Mouse (Mus musculus) heart, embryonic 12.5 days (tissue): ENCODE results near the gene Napsa. TPM values are rescaled to one million over a fixed set of nuclear protein-coding genes. Genes with fewer than 3 reads are reported as not detected.
A peak's percentile ranks its signal among the peaks of the same experiment; 100 is the strongest.

Source experiments
- ATAC-seq: fragments of 200-750 bp; cut with Nextera tagmentation; 2 replicates; pipeline ENCODE4 v1.8.0; 2017; ENCODE audit warnings: moderate TSS enrichment, moderate library complexity; ENCODE audit not compliant: insufficient number of reproducible peaks, low FRiP score
- H3K27ac ChIP-seq: fragments of 300-500 bp; sonication (generic); 2 replicates; pipeline ENCODE4 v1.5.1; 2016; ENCODE audit warnings: mild to moderate bottlenecking, moderate library complexity; ENCODE audit not compliant: poor library complexity, severe bottlenecking
- H3K27me3 ChIP-seq: fragments of 300-500 bp; sonication (generic); replicated peaks from 2 replicates; pipeline ENCODE4 v1.6.1; 2016; ENCODE audit warnings: mild to moderate bottlenecking, moderate library complexity
- H3K36me3 ChIP-seq: fragments of 300-500 bp; sonication (generic); 2 replicates; pipeline ENCODE4 v1.6.1; 2016; ENCODE audit warnings: mild to moderate bottlenecking, moderate library complexity
- H3K4me1 ChIP-seq: fragments of 300-500 bp; sonication (generic); replicated peaks from 2 replicates; pipeline ENCODE4 v1.6.1; 2016; ENCODE audit warnings: mild to moderate bottlenecking
- H3K4me2 ChIP-seq: fragments of 300-500 bp; sonication (generic); 2 replicates; pipeline ENCODE4 v1.6.1; 2016; ENCODE audit warnings: mild to moderate bottlenecking, moderate library complexity
- H3K4me3 ChIP-seq: fragments of 300-500 bp; sonication (generic); 2 replicates; pipeline ENCODE4 v1.5.1; 2016; ENCODE audit warnings: mild to moderate bottlenecking
- H3K9ac ChIP-seq: fragments of 300-500 bp; sonication (generic); 2 replicates; pipeline ENCODE4 v1.6.1; 2016; ENCODE audit warnings: mild to moderate bottlenecking, moderate library complexity
- H3K9me3 ChIP-seq: fragments of 300-500 bp; sonication (generic); replicated peaks from 2 replicates; pipeline ENCODE4 v1.6.1; 2016; ENCODE audit warnings: mild to moderate bottlenecking, moderate library complexity
- WGBS: fragments of 180-500 bp; shearing (Covaris S2); methylation state at CpG from one replicate; pipeline ENCODE4 v1.1.7; 2016; 5-methylcytosine and 5-hydroxymethylcytosine counted together
- polyA plus RNA-seq: library from polyadenylated mRNA; unstranded; fragments of >200 nt; fragmentation: Nextera tagmentation; extraction: Ambion mirVana; gene quantifications from 2 replicates; pipeline ENCODE4 v1.2.1, GENCODE M21; 2016

Napsa gene
- polyA plus RNA-seq, 1 experiment from 2014 or later, result not detected

DNA sequence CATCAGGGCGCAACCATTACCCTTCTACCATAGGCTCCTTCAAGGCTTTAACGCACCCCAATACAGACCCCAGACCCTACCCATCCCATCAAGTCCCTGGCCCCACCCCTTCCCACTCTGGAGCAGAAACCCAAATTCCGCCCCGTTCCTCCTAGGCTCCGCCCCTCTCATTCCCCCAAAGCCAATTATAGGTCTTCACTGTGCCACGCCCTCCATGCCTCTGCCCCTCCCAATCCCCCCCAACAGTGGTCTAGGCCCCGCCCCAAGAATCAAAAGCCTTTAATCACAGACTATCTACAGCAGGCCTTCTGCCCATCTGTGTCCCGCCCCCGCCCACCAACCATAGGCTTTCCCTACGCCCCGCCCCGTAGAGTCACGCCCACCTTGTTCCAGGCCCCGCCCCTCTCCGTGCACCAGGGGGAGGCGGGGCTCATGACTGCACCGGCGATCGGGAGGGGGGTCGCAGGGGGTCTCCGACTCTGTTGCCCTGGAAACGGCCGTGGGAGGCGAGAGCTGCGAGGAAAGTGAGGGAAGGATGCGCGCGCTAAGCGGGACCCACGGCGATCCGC is 18.9 kb upstream of the Napsa start:
- peaks cover 5% of the 10 kb centered on the region; the same call in 1 of the 2 replicates for H3K27me3 ChIP-seq
- H3K4me3 ChIP-seq, result peak overlapping the region; percentile 99
- no peaks in the 10 kb centered on the region for H3K9me3 ChIP-seq
- ATAC-seq, result peak; percentile 88
- H3K4me2 ChIP-seq, result peak overlapping the region; percentile 74
- H3K4me1 ChIP-seq, result peaks cover 13% of the 10 kb centered on the region
- peaks cover 33% of the 10 kb centered on the region for H3K36me3 ChIP-seq
- peak overlapping the region; percentile 82 for H3K9ac ChIP-seq
- peak overlapping the region; percentile 96 for H3K27ac ChIP-seq
- WGBS, result under 1% methylated on average over 31 of the region's 32 CpGs

DNA sequence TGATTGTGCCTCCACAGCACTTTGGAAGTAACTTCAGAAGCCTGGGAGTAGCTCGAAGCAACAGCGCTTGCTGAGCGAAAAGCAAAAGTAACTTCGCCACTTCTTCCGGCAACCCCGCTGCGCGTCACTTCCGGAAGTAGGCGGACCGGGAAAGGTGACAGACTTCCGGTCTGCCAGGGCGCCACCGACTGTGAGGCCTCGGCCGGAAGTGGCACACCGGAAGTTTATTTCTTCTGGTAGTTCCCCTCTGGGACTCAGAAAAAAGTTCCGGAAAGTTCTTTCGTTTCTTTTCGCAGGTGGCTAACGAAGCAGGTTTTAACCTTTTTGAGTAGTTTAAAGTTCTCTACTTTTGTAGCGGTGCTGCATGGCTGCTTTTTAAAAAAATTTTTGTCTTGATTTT is 18.4 kb upstream of the Napsa start, which contains the start of gene Nr1h2:
Gene Nr1h2 (minus strand): TSS at position 126 of the 400 bp plus-strand sequence.
- Histone ChIP-seq H3K4me2 (peak within 1 kb of the TSS; percentile 74), H3K9ac (peak within 1 kb of the TSS; percentile 82), H3K4me3 (peak within 1 kb of the TSS; percentile 99), H3K36me3 (peaks cover 33% of the 10 kb centered on the region), H3K27me3 (peaks cover 5% of the 10 kb centered on the region; the same call in 1 of the 2 replicates), H3K4me1 (peaks cover 13% of the 10 kb centered on the region), H3K9me3 (no peaks in the 10 kb centered on the region), H3K27ac (peak within 1 kb of the TSS; percentile 96)
- 0% methylated on average over 22 of the region's 22 CpGs for WGBS
- ATAC-seq, result peak; percentile 87

DNA sequence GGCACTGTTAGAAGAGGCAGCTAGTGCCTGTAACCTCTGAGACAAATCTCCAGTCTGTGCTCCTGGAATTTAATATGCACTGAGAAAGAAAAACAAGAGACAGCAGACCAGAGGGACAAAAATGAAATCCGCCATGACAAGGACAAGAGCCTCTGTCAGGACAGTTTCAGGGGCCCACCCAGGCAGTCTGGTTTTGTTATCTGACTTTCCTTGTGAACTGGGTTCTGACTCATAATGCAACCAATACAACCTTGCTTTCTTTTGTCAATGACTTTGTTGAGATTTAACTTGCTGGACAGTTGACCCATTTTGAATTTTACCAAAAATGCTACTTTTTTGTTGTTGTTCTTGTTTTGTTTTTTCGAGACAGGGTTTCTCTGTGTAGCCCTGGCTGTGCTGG is 14.6 kb upstream of the Napsa start:
- no peaks in the 10 kb centered on the region for H3K36me3 ChIP-seq
- H3K27ac ChIP-seq, result no peak overlapping the region
- no peak overlapping the region for H3K4me3 ChIP-seq
- H3K4me1 ChIP-seq, result peaks cover 11% of the 10 kb centered on the region
- ATAC-seq, result no peak
- peak overlapping the region; percentile 51 for H3K9ac ChIP-seq
- H3K27me3 ChIP-seq, result peaks cover 15% of the 10 kb centered on the region; the same call in 1 of the 2 replicates
- H3K4me2 ChIP-seq, result no peak overlapping the region
- H3K9me3 ChIP-seq, result no peaks in the 10 kb centered on the region
- WGBS, result 58% methylated on average over 2 of the region's 2 CpGs

DNA sequence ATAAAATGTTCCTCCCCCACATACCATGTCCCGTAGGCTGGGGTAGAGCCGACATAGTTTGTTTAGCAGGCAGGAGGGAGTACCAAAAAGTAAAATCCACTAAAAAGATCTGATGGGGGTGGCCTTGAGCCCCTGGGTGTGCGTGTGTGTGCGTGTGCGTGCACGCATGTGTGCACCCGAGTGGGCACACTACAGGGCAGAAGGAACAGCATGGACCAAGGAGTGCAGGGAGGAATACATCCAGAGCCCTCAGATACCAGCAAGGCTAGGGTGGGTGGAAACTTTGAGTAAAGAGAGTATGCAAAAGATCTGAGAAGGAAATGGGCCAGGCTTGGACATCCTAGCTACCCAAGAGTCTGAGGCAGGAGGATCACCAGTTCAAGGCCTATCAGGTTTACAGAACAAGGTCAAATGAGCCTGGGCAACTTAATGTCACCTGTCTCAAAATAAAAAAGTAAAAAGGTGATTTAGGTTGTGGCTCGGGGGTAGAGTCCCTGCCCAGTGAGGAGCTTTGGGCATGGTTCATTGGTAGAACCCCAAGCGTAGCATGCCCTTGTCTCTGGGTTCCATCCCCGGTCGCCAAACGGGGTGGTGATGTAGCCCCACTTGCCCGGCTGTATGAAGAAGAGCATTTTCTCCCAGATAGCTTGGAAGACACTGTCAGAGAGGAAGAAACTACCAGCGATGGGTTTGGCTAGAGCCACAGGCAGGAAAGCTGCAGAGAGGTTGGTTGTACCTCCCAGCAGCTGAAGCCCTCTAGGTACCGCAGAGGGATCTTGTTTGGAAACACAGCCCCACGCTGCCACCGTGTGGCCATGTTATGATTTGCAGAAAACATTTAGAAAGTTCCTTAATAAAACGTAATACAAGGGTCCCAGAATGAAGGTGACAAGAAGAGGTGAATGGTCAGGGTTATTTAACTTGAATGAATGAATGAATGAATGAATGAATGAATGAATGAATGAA is 11.5 kb upstream of the Napsa start:
- ATAC-seq, result no peak; the same call in 1 of the 2 replicates
- no peaks in the 10 kb centered on the region for H3K4me1 ChIP-seq
- H3K4me2 ChIP-seq, result no peak overlapping the region
- H3K27ac ChIP-seq, result no peak overlapping the region
- H3K9me3 ChIP-seq, result no peaks in the 10 kb centered on the region
- peaks cover 19% of the 10 kb centered on the region for H3K27me3 ChIP-seq
- 48% methylated on average over 18 of the region's 18 CpGs for WGBS
- H3K4me3 ChIP-seq, result no peak overlapping the region
- no peak overlapping the region for H3K9ac ChIP-seq
- no peaks in the 10 kb centered on the region for H3K36me3 ChIP-seq

DNA sequence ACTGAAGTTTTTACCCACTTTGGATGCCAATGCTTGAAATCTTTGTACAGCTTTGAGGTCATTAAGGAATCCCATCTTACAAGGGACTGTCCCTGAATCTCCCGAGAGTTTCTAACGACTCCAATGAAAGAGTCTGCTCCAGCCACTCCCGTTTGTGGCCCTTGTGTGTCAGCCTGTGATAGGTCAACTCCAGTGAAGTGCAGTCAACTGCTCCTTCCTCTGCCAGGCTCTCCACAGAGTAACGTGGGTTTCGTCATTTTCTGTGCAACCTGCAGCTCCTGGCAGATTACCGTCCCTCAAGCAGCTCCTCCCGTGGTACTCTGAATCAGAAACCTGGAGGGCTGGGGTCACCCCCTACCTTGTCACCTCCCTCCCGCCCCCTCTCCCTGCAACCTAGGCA is 8.9 kb upstream of the Napsa start:
- no peak overlapping the region for H3K4me2 ChIP-seq
- no peak overlapping the region for H3K27ac ChIP-seq
- H3K4me3 ChIP-seq, result no peak overlapping the region
- H3K27me3 ChIP-seq, result peaks cover 19% of the 10 kb centered on the region
- H3K36me3 ChIP-seq, result no peaks in the 10 kb centered on the region
- whole genome bisulfite sequencing, result 40% methylated on average over 8 of the region's 8 CpGs
- no peaks in the 10 kb centered on the region for H3K9me3 ChIP-seq
- no peak overlapping the region for H3K9ac ChIP-seq
- no peak for ATAC-seq
- no peaks in the 10 kb centered on the region for H3K4me1 ChIP-seq

DNA sequence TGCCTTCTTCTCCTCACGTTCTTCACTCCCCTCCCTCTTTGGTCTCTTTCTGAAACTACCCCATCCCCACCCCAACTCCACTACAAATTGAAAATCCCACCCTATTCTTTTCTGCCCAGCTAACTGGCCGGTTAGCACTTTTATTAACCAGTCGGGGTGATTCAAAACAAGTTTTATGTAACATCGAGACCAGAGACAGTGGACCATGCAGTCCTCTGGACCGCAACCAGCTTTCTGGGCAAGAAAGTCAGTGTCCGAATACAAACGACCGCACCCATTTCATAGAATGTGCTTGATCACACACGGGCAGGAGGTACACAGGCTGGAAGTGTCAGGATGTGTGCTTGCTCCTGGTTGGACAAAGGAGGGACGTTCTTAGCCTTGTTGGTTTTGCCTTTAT is 7.7 kb upstream of the Napsa start:
- no peaks in the 10 kb centered on the region for H3K4me1 ChIP-seq
- H3K27me3 ChIP-seq, result peaks cover 27% of the 10 kb centered on the region
- H3K9me3 ChIP-seq, result no peaks in the 10 kb centered on the region
- WGBS, result 81% methylated on average over 10 of the region's 10 CpGs
- no peaks in the 10 kb centered on the region for H3K36me3 ChIP-seq
- H3K9ac ChIP-seq, result no peak overlapping the region
- no peak overlapping the region for H3K4me2 ChIP-seq
- ATAC-seq, result no peak
- H3K4me3 ChIP-seq, result no peak overlapping the region
- no peak overlapping the region for H3K27ac ChIP-seq

DNA sequence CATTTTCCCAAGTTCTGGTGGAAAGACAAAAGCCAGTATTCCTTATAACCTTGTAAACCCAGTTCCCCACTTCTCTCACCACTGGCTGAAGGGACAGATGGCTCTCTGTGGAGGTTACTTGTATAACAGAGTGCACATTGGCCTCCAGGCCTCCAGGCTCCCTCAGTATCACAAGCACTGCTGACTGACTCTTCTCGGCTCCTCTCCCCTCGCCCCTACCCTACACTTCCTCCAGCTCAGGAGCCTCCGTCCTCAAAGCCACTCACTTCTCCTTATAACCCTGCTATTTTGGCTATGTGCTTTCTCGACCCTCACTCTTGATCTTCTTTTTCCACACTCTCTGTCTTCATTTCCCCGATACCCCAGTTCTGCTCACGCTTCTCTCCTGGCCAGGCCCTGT is 6.8 kb upstream of the Napsa start:
- H3K4me1 ChIP-seq, result no peaks in the 10 kb centered on the region
- H3K27ac ChIP-seq, result no peak overlapping the region
- H3K4me2 ChIP-seq, result no peak overlapping the region
- H3K27me3 ChIP-seq, result peaks cover 24% of the 10 kb centered on the region
- H3K4me3 ChIP-seq, result no peak overlapping the region
- no peak for ATAC-seq
- H3K36me3 ChIP-seq, result no peaks in the 10 kb centered on the region
- WGBS, result 58% methylated on average over 6 of the region's 6 CpGs
- H3K9ac ChIP-seq, result no peak overlapping the region
- H3K9me3 ChIP-seq, result no peaks in the 10 kb centered on the region

DNA sequence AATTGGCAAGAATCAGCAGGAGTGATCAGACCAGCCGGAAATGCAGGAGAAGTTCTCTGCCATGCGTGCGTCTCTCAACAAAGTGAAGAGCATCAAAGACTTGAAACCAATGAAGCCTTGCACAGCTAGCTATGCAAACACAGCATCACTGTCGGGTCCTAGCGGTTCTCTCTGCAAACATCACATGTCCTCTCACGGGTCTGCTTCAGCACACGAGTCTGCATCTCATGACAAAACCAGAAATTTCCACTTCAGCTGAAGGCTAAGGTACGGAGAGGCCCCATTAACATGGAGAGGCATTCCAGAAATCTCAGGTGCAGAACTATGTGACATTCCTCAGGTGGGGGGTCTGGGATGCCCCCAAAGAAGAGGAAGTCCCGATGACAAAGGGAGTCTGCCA is 3.4 kb upstream of the Napsa start:
- H3K36me3 ChIP-seq, result no peaks in the 10 kb centered on the region
- no peak overlapping the region for H3K4me3 ChIP-seq
- H3K27me3 ChIP-seq, result peaks cover 31% of the 10 kb centered on the region
- 63% methylated on average over 9 of the region's 9 CpGs for WGBS
- H3K27ac ChIP-seq, result no peak overlapping the region
- H3K9me3 ChIP-seq, result no peaks in the 10 kb centered on the region
- H3K4me2 ChIP-seq, result no peak overlapping the region
- no peak overlapping the region for H3K9ac ChIP-seq
- no peaks in the 10 kb centered on the region for H3K4me1 ChIP-seq
- ATAC-seq, result no peak

DNA sequence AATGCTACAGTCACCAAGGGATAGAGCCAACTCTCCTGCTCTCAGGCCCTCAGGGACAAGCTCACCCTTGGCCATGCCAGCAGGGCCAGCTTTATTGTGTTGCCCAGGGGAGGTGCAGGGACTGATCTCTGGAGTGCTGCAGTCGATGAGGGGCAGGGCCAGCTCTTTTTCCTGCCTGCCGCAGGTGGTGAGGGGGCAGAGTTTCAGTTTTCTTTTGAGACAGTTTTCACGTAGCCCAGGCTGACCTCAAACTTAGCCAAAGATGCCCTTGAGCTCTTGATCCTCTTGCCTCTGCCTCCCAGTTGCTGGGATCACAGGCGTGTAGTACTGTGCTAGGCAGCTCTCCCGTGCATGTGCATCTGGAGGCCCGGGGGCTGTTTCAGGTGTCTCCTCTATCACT is 1.2 kb upstream of the Napsa start:
- H3K27ac ChIP-seq, result no peak overlapping the region
- no peaks in the 10 kb centered on the region for H3K9me3 ChIP-seq
- WGBS, result 73% methylated on average over 6 of the region's 6 CpGs
- H3K27me3 ChIP-seq, result peaks cover 27% of the 10 kb centered on the region
- H3K36me3 ChIP-seq, result no peaks in the 10 kb centered on the region
- no peak overlapping the region for H3K4me2 ChIP-seq
- H3K4me1 ChIP-seq, result no peaks in the 10 kb centered on the region
- H3K4me3 ChIP-seq, result no peak overlapping the region
- no peak for ATAC-seq
- H3K9ac ChIP-seq, result no peak overlapping the region

DNA sequence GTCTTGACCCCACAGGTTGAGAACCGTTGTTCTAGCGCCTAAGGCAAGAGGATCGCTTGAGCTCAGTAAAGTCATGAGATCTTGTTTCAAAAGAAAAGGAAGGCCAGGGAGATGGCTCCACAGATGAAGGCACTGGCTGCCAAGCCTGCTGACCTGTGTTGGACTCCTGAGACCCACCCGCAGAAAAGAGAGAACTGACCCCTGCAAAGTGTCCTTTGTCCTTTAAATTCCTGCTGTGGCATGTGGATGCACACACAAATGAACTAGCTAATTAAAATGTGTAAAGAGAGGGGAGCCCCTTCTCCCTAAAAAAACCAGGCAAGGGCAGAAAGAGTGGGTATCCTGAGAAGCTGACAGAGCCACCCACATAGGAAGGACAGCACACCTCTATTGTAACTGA is 369 bp upstream of the Napsa start:
- Histone ChIP-seq H3K4me3 (no peak overlapping the region), H3K9me3 (no peaks in the 10 kb centered on the region), H3K27ac (no peak overlapping the region), H3K4me2 (no peak overlapping the region), H3K4me1 (no peaks in the 10 kb centered on the region), H3K27me3 (peaks cover 27% of the 10 kb centered on the region), H3K9ac (no peak overlapping the region), H3K36me3 (no peaks in the 10 kb centered on the region)
- WGBS, result 79% methylated on average over 4 of the region's 4 CpGs
- ATAC-seq, result no peak

DNA sequence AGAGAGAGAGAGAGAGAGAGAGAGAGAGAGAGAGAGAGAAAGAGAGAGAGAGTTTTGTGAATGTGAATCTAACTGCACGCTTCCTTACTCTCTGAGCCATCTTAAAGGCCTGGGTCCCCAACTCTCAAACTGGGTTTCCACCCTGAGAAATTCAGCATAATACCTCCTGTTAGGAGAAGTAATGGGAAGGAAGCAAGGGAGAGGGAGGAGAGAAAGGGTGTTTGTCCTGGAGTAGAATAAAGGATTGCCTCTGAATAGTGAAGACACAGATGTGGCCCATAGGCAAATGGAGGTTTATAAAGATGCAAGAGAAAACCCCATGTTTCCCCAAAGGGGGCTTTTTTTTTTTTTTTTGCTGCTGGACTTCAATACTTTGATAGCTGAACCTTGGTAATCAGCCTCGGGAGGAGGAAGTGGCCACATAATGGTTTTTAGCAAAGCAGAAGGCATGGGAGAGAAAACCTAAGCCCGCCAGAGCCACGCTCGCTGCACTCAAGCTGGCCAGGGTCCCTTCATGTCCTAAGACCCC is 840 bp downstream of the Napsa start:
- no peaks in the 10 kb centered on the region for H3K4me1 ChIP-seq
- H3K4me2 ChIP-seq, result no peak overlapping the region
- peaks cover under 1% of the 10 kb centered on the region; the same call in 1 of the 2 replicates for H3K9me3 ChIP-seq
- no peak for ATAC-seq
- peaks cover 25% of the 10 kb centered on the region for H3K27me3 ChIP-seq
- H3K36me3 ChIP-seq, result no peaks in the 10 kb centered on the region
- H3K9ac ChIP-seq, result no peak overlapping the region
- H3K4me3 ChIP-seq, result no peak overlapping the region
- WGBS, result 71% methylated on average over 5 of the region's 5 CpGs
- H3K27ac ChIP-seq, result no peak overlapping the region
